In genomic region chr4:41479456-41479804, GRCm38 (mm10) we compare ENCODE assay signal across 12 mouse cellular contexts. TPM values are rescaled to one million over a fixed set of nuclear protein-coding genes. Genes with fewer than 3 reads are reported as not detected.
DNase-seq lines count a peak whose midpoint lies in the region; ATAC-seq lines count a peak whose summit lies in the region.
"Had no signal": no experiment of that assay in that cellular context is flagged by ENCODE, and none has a peak within 500 bp of the region (broad histone marks: within the 10 kb centered on the region; RNA-seq: fewer than 3 reads in every experiment).

No protein-coding gene starts in this region.

- H3K9ac ChIP-seq in embryonic facial prominence, embryonic 11.5 days (replicated peaks; ENCODE audit: low read length), result no peak overlapping the region
- no peak overlapping the region for H3K9ac ChIP-seq in heart, embryonic 14.5 days (ENCODE audit: low read length)

- 68% methylated on average over 1 of the region's 1 CpGs for WGBS in embryonic facial prominence, embryonic 11.5 days
- whole genome bisulfite sequencing in embryonic facial prominence, embryonic 10.5 days, result 65% methylated on average over 1 of the region's 1 CpGs
- 68% methylated on average over 1 of the region's 1 CpGs for WGBS in heart, embryonic 14.5 days

- ATAC-seq in embryonic facial prominence, embryonic 11.5 days (replicated peaks; ENCODE audit: insufficient number of reproducible peaks, low FRiP score, low TSS enrichment, low read depth), result no peak
- ATAC-seq in heart, embryonic 14.5 days (ENCODE audit: insufficient number of reproducible peaks, insufficient read depth, low FRiP score, low read depth), result peak; percentile 16; the same call in 1 of the 2 replicates

- intact Hi-C loops in left cerebral cortex, postnatal 4 days (cut with DNase I), result no loop called here

- no peaks in the 10 kb centered on the region for H3K9me3 ChIP-seq in embryonic facial prominence, embryonic 11.5 days (replicated peaks; ENCODE audit: control insufficient read depth, low read length)
- H3K9me3 ChIP-seq in embryonic facial prominence, embryonic 10.5 days, result no peaks in the 10 kb centered on the region
- no peaks in the 10 kb centered on the region for H3K9me3 ChIP-seq in heart, embryonic 14.5 days (ENCODE audit: control insufficient read depth, low read length)
- H3K9me3 ChIP-seq: forebrain, embryonic 10.5 days had no signal

- H3K4me1 ChIP-seq in embryonic facial prominence, embryonic 11.5 days (ENCODE audit: control insufficient read depth, insufficient read depth, low read length), result no peaks in the 10 kb centered on the region
- peaks cover 16% of the 10 kb centered on the region for H3K4me1 ChIP-seq in embryonic facial prominence, embryonic 10.5 days
- peaks cover 5 to 6% of the 10 kb centered on the region in 2 experiments; a peak in 1 of 4 replicates for H3K4me1 ChIP-seq in heart, embryonic 14.5 days (ENCODE audit: control insufficient read depth in 2 of 2, insufficient read depth in 2 of 2, low read length in 2 of 2)

- H3K36me3 ChIP-seq in embryonic facial prominence, embryonic 11.5 days (replicated peaks; ENCODE audit: control insufficient read depth, insufficient read depth, low read depth, low read length), result no peaks in the 10 kb centered on the region
- H3K36me3 ChIP-seq in embryonic facial prominence, embryonic 10.5 days (replicated peaks), result peaks cover 38% of the 10 kb centered on the region
- H3K36me3 ChIP-seq in heart, embryonic 14.5 days (ENCODE audit: control insufficient read depth, insufficient read depth, low read length), result peaks cover 7% of the 10 kb centered on the region; the same call in 1 of the 2 replicates

- no peak overlapping the region for H3K4me3 ChIP-seq in embryonic facial prominence, embryonic 11.5 days (ENCODE audit: low read depth, low read length)
- H3K4me3 ChIP-seq in embryonic facial prominence, embryonic 10.5 days, result no peak overlapping the region
- H3K4me3 ChIP-seq in heart, embryonic 14.5 days (ENCODE audit: control insufficient read depth in 1 of 2, insufficient read depth in 1 of 2, low read depth in 1 of 2, low read length in 2 of 2), result no peak overlapping the region
- H3K4me3 ChIP-seq: forebrain, embryonic 10.5 days had no signal

- H3K27ac ChIP-seq in embryonic facial prominence, embryonic 11.5 days (replicated peaks; ENCODE audit: low read depth, low read length), result no peak overlapping the region
- H3K27ac ChIP-seq in embryonic facial prominence, embryonic 10.5 days (replicated peaks), result no peak overlapping the region
- 0 out of 4 replicates have a peak overlapping the region, but pooled peaks of 1 of the 2 experiments have one; percentile 0 for H3K27ac ChIP-seq in heart, embryonic 14.5 days (replicated peaks in 1 of 2; ENCODE audit: control insufficient read depth in 1 of 2, insufficient read depth in 1 of 2, low read depth in 2 of 2, low read length in 2 of 2)
- H3K27ac ChIP-seq: forebrain, embryonic 10.5 days had no signal

- no peak overlapping the region for H3K4me2 ChIP-seq in embryonic facial prominence, embryonic 11.5 days (ENCODE audit: low read depth, low read length)
- no peak overlapping the region for H3K4me2 ChIP-seq in heart, embryonic 14.5 days (ENCODE audit: low read length)
- H3K4me2 ChIP-seq: midbrain, embryonic 11.5 days had no signal

- DNase-seq in embryonic facial prominence, embryonic 11.5 days (ENCODE audit: low spot score), result peak; percentile 41
- DNase-seq in embryonic facial prominence, embryonic 10.5 days (ENCODE audit: low spot score), result no peak
- DNase-seq in kidney, postnatal 4 days, result peak; percentile 51 to 58
- DNase-seq in kidney, postnatal 36 days, result no peak
- peak; percentile 49 for DNase-seq in lung, postnatal 25 days (ENCODE audit: low spot score)
- DNase-seq in left cerebral cortex, postnatal 4 days, result no peak
- no peak for DNase-seq in spleen, postnatal 36 days (ENCODE audit: low spot score in 2 of 2)
- DNase-seq: cerebellum, adult 9-10 months had no signal

- H3K27me3 ChIP-seq in embryonic facial prominence, embryonic 11.5 days (ENCODE audit: control insufficient read depth, insufficient read depth, low read length), result no peaks in the 10 kb centered on the region
- no peaks in the 10 kb centered on the region for H3K27me3 ChIP-seq in embryonic facial prominence, embryonic 10.5 days (replicated peaks; ENCODE audit: low read depth, poor library complexity, severe bottlenecking)
- no peaks in the 10 kb centered on the region for H3K27me3 ChIP-seq in heart, embryonic 14.5 days (ENCODE audit: control insufficient read depth, insufficient read depth, low read length)

RNA-seq across cellular contexts. Expression of gene Nudt2, which starts 14.5 kb away (rescaled TPM):
- 59.7 and 62.3 TPM in 2 replicates for polyA plus RNA-seq in embryonic facial prominence, embryonic 11.5 days (2014; fragmentation: Nextera tagmentation; extraction: Ambion mirVana)
- 55.4 and 61.4 TPM in 2 replicates for polyA plus RNA-seq in embryonic facial prominence, embryonic 10.5 days (2016; fragmentation: Nextera tagmentation; extraction: Ambion mirVana)
- polyA plus RNA-seq in heart, embryonic 14.5 days (2014; fragmentation: Nextera tagmentation; extraction: Ambion mirVana), result 41.3 and 43.9 TPM in 2 replicates
- 10 to 100 TPM; 61.4 to 62.0 TPM for total RNA-seq in left cerebral cortex, postnatal 4 days (2021)

RNA-seq across cellular contexts. Expression of gene Kif24, which starts 14.7 kb away (rescaled TPM):
- polyA plus RNA-seq in embryonic facial prominence, embryonic 11.5 days (2014; fragmentation: Nextera tagmentation; extraction: Ambion mirVana), result 8.7 and 10.1 TPM in 2 replicates
- 13.7 and 15.1 TPM in 2 replicates for polyA plus RNA-seq in embryonic facial prominence, embryonic 10.5 days (2016; fragmentation: Nextera tagmentation; extraction: Ambion mirVana)
- 2.2 and 4.3 TPM in 2 replicates for polyA plus RNA-seq in heart, embryonic 14.5 days (2014; fragmentation: Nextera tagmentation; extraction: Ambion mirVana)
- total RNA-seq in left cerebral cortex, postnatal 4 days (2021), result 1 to 10 TPM; 2.9 to 4.3 TPM

RNA-seq across cellular contexts. Expression of gene AI464131, which starts 23.4 kb away (rescaled TPM):
- 9.7 and 11.4 TPM in 2 replicates for polyA plus RNA-seq in embryonic facial prominence, embryonic 11.5 days (2014; fragmentation: Nextera tagmentation; extraction: Ambion mirVana)
- 5.7 and 8.9 TPM in 2 replicates for polyA plus RNA-seq in embryonic facial prominence, embryonic 10.5 days (2016; fragmentation: Nextera tagmentation; extraction: Ambion mirVana)
- polyA plus RNA-seq in heart, embryonic 14.5 days (2014; fragmentation: Nextera tagmentation; extraction: Ambion mirVana), result 2.8 TPM in 2 replicates
- 10 to 100 TPM; 16.9 to 20.6 TPM for total RNA-seq in left cerebral cortex, postnatal 4 days (2021)
- total RNA-seq: neutrophil, adult 5-6 weeks had no signal

RNA-seq across cellular contexts. Expression of gene 1110017D15Rik, which starts 37.7 kb away (rescaled TPM):
- polyA plus RNA-seq in embryonic facial prominence, embryonic 11.5 days (2014; fragmentation: Nextera tagmentation; extraction: Ambion mirVana), result 6.3 and 6.4 TPM in 2 replicates
- polyA plus RNA-seq in embryonic facial prominence, embryonic 10.5 days (2016; fragmentation: Nextera tagmentation; extraction: Ambion mirVana), result 5.3 and 6.1 TPM in 2 replicates
- 0.30 TPM in 1 of 2 replicates, not detected in the other for polyA plus RNA-seq in heart, embryonic 14.5 days (2014; fragmentation: Nextera tagmentation; extraction: Ambion mirVana)
- 10 to 100 TPM; 11.6 to 12.8 TPM for total RNA-seq in left cerebral cortex, postnatal 4 days (2021)
- total RNA-seq: neutrophil, adult 5-6 weeks had no signal

Comparison
In these comparisons a context has a peak if more than half of its experiments do, and no peak if none do; other contexts are left out.
1. DNase-seq: peak in embryonic facial prominence, embryonic 11.5 days (single experiment), kidney, postnatal 4 days (2 of 2) and lung, postnatal 25 days (single experiment); none in embryonic facial prominence, embryonic 10.5 days (single experiment), kidney, postnatal 36 days (0 of 2), left cerebral cortex, postnatal 4 days (single experiment) and spleen, postnatal 36 days (0 of 2).